Comparison of ENCODE assay signal across 15 mouse cellular contexts in the genomic region with DNA sequence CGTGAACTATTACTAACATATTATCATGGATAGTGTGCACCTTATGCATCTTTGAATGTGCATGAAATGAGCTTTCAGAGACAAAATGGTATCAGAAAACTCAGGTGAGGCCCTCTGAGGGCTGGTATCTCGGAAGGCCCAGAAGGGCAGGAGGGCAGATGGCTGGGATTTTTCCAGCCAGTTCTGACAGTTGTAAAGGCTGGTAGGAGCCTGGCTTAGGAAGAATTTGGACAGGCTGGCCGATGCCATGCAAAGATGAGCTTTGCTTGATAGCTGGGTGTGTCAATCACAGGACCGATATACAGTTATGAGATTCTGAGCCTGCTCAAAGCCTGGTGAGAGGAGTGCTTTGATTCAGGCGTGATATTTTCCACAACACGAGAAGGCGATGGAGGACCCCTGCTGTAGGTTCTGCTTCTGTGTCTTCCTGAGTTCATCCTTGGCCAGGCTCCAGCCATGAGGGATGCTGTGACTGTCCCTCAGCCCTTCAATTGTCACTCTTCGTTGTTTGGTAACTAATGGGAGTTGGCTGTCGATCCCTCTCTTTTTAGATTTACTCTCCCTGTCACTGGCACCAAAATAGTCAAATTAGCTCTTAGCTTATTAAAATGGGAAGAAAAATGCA.
"Had no signal": no experiment of that assay in that cellular context is flagged by ENCODE, and none has a peak within 500 bp of the region (broad histone marks: within the 10 kb centered on the region; RNA-seq: fewer than 3 reads in every experiment).

No protein-coding gene starts in this region.

- H3K27me3 ChIP-seq: kidney, embryonic 15.5 days; limb, embryonic 12.5 days; liver, embryonic 13.5 days; lung, embryonic 15.5 days; megakaryocyte, embryonic 14.5 days; neural tube, embryonic 12.5 days had no signal

- H3K4me1 ChIP-seq: kidney, embryonic 15.5 days; limb, embryonic 12.5 days; liver, embryonic 13.5 days; lung, embryonic 15.5 days; megakaryocyte, embryonic 14.5 days; neural tube, embryonic 12.5 days had no signal

- ATAC-seq: liver, postnatal 0 days had no signal

- H3K9ac ChIP-seq: kidney, embryonic 15.5 days; limb, embryonic 12.5 days; liver, embryonic 13.5 days; liver, postnatal 0 days; lung, embryonic 15.5 days; neural tube, embryonic 12.5 days had no signal

- H3K27ac ChIP-seq: kidney, embryonic 15.5 days; left cerebral cortex, adult 2 months; limb, embryonic 12.5 days; liver, embryonic 13.5 days; lung, embryonic 15.5 days; macrophage; neural tube, embryonic 12.5 days; stomach, postnatal 0 days had no signal

- DNase-seq: kidney, postnatal 14 days; liver; liver, embryonic 13.5 days; liver, postnatal 0 days; lung, postnatal 14 days; thymus, postnatal 4 days had no signal

- H3K36me3 ChIP-seq: kidney, embryonic 15.5 days; limb, embryonic 12.5 days; liver, embryonic 13.5 days; lung, embryonic 15.5 days; neural tube, embryonic 12.5 days had no signal

- H3K9me3 ChIP-seq: kidney, embryonic 15.5 days; limb, embryonic 12.5 days; liver, embryonic 13.5 days; lung, embryonic 15.5 days; megakaryocyte, embryonic 14.5 days; neural tube, embryonic 12.5 days had no signal

- H3K4me3 ChIP-seq: kidney, embryonic 15.5 days; left cerebral cortex, adult 2 months; limb, embryonic 12.5 days; liver, embryonic 13.5 days; lung, embryonic 15.5 days; megakaryocyte, embryonic 14.5 days; neural tube, embryonic 12.5 days had no signal

- H3K4me2 ChIP-seq: kidney, embryonic 15.5 days; limb, embryonic 12.5 days; liver, embryonic 13.5 days; lung, embryonic 15.5 days; midbrain, embryonic 11.5 days; neural tube, embryonic 12.5 days had no signal
